Mouse (Mus musculus): ENCODE measurements at regions not wholly inside any gene's neighbourhood (a gene's known extent, or its start where the extent isn't known, plus 50 kb on each side); places are given as distances from the start of the nearest gene placed in this dataset.

DNA sequence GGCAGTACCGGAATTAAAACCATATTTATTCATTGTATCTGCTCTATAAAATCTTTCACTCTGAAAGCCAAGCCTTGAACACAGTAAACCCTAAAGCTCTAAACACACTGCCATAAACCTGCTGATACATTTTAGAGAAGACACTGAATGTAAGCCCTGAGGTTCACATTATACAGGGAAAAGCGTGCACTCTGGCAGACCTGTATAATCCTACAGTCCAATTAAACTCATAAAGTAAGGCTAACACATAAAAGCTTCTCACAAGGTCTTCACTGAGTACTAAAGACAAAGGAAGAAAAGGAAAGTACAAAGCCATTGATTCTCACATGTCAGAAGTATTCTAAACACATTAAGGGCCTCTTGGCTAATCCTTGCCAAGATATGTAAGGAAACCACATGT is 302.8 kb downstream of the Cylc2 start:
- Histone ChIP-seq H3K79me2 (ENCODE audit: control insufficient read depth, insufficient read depth) (no peaks in the 10 kb centered on the region), H3K36me3 (ENCODE audit: control insufficient read depth, insufficient read depth) (no peaks in the 10 kb centered on the region), H3K4me3 (no peak overlapping the region), H3K27me3 (ENCODE audit: control insufficient read depth, insufficient read depth, insufficient read length) (no peaks in the 10 kb centered on the region), H3ac (ENCODE audit: control insufficient read depth, insufficient read length) (no peak overlapping the region), H3K4me2 (ENCODE audit: low read depth) (no peak overlapping the region)
- no peak for TF ChIP-seq MYOG (IDR thresholded peaks at IDR 0.05; ENCODE audit: control insufficient read depth in 1 of 3, insufficient read depth in 1 of 3, insufficient read length in 2 of 3, low read depth in 2 of 3)
- no peak for TF ChIP-seq SRF (IDR thresholded peaks at IDR 0.05; ENCODE audit: control insufficient read depth, insufficient read length, low read depth)
- TF ChIP-seq TCF12 (IDR thresholded peaks at IDR 0.05; ENCODE audit: insufficient read depth, poor library complexity, severe bottlenecking), result no peak
- no peak for TF ChIP-seq REST (IDR thresholded peaks at IDR 0.05; ENCODE audit: insufficient read depth, insufficient read length)
- TF ChIP-seq MYOD1 (IDR thresholded peaks at IDR 0.05; ENCODE audit: control insufficient read depth in 1 of 3, insufficient read length in 2 of 3, low read depth in 2 of 3), result no peak
- TF ChIP-seq CEBPB (IDR thresholded peaks at IDR 0.05; ENCODE audit: insufficient read depth, poor library complexity, severe bottlenecking), result no peak
- no peak for TF ChIP-seq E2F4 (IDR thresholded peaks at IDR 0.05; ENCODE audit: insufficient read depth)
- no peak for TF ChIP-seq TCF3 (IDR thresholded peaks at IDR 0.05; ENCODE audit: insufficient read length, low read depth)
- TF ChIP-seq USF1 (IDR thresholded peaks at IDR 0.05; ENCODE audit: low read depth), result no peak
- no peak for TF ChIP-seq POLR2A (IDR thresholded peaks at IDR 0.05; ENCODE audit: insufficient read length, low read depth)
- TF ChIP-seq MAX (IDR thresholded peaks at IDR 0.05; ENCODE audit: low read depth), result no peak
- no peak for TF ChIP-seq POLR2AphosphoS2 (IDR thresholded peaks at IDR 0.05; ENCODE audit: insufficient read length, low read depth)

DNA sequence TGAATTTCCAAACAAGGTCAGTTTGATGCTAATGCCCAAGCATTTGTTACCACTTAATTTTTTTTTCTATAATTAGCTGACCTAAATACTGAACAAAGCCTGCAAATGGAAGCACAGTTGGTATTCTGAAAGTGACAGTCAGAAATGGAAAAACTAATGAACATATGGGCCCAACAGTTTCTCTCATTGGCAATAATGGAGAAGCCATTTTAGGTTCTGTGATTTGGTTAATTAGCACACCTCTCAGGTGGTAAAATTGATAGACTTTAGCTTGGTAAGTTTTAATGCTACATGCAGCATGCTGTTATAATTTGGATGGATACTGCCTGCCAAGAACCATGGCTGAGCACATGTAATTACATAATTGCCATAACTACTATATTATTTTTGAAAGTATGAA is 303.3 kb downstream of the Cylc2 start:
- Histone ChIP-seq H3K36me3 (ENCODE audit: control insufficient read depth, insufficient read depth) (no peaks in the 10 kb centered on the region), H3K27me3 (ENCODE audit: control insufficient read depth, insufficient read depth, insufficient read length) (no peaks in the 10 kb centered on the region), H3K79me2 (ENCODE audit: control insufficient read depth, insufficient read depth) (no peaks in the 10 kb centered on the region), H3K4me2 (ENCODE audit: low read depth) (no peak overlapping the region), H3ac (ENCODE audit: control insufficient read depth, insufficient read length) (no peak overlapping the region), H3K4me3 (no peak overlapping the region)
- TF ChIP-seq MYOD1 (IDR thresholded peaks at IDR 0.05; ENCODE audit: control insufficient read depth in 1 of 3, insufficient read length in 2 of 3, low read depth in 2 of 3) (no peak), TCF12 (IDR thresholded peaks at IDR 0.05; ENCODE audit: insufficient read depth, poor library complexity, severe bottlenecking) (no peak), E2F4 (IDR thresholded peaks at IDR 0.05; ENCODE audit: insufficient read depth) (no peak), USF1 (IDR thresholded peaks at IDR 0.05; ENCODE audit: low read depth) (no peak)

DNA sequence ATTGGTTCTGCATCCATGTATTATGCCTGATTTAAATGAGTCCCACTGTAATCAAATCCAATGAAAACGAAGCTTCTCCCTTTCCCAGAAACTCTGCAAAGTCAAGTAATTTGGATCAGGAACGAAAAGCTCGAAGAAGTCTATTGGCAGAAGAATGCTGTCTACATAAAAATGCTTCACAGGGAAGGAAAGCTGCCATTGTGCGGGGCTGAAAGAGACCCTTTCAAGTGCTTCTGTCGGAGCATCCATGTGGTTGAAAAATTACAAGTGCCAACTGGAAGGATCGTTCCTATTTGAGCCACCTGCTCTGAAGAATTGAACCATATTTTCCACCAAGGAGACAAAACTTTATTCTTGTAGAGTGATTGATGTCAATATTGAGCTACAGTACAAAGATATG is 328.9 kb downstream of the Cylc2 start:
- Histone ChIP-seq H3K4me3 (no peak overlapping the region), H3K27me3 (ENCODE audit: control insufficient read depth, insufficient read depth, insufficient read length) (no peaks in the 10 kb centered on the region), H3K4me2 (ENCODE audit: low read depth) (no peak overlapping the region), H3K79me2 (ENCODE audit: control insufficient read depth, insufficient read depth) (no peaks in the 10 kb centered on the region), H3K36me3 (ENCODE audit: control insufficient read depth, insufficient read depth) (no peaks in the 10 kb centered on the region), H3ac (ENCODE audit: control insufficient read depth, insufficient read length) (no peak overlapping the region)
- TF ChIP-seq POLR2A (IDR thresholded peaks at IDR 0.05; ENCODE audit: insufficient read length, low read depth), result no peak

DNA sequence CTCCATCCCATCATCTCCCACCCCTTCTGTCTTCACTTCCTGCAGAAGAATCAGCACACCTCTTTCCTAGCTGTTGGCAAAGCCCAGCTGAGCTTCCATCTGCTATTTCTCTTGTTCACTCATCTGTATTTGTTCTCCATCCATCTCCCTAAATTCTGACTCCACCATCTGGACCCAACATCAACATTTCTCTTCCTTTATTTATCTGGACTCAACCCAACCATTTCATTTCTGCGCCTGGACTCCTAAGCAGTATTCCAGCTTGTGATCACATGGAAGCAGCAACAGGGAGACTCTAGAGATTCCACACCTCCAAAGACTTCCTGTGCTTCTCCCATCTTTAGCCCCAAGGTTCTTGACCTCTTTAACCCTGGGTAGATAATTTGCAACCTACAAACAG is 343.2 kb downstream of the Cylc2 start:
- Histone ChIP-seq H3ac (ENCODE audit: control insufficient read depth, insufficient read length) (no peak overlapping the region), H3K27me3 (ENCODE audit: control insufficient read depth, insufficient read depth, insufficient read length) (no peaks in the 10 kb centered on the region), H3K4me3 (no peak overlapping the region), H3K36me3 (ENCODE audit: control insufficient read depth, insufficient read depth) (no peaks in the 10 kb centered on the region), H3K4me2 (ENCODE audit: low read depth) (no peak overlapping the region), H3K79me2 (ENCODE audit: control insufficient read depth, insufficient read depth) (no peaks in the 10 kb centered on the region)
- no peak for TF ChIP-seq REST (IDR thresholded peaks at IDR 0.05; ENCODE audit: insufficient read depth, insufficient read length)
- TF ChIP-seq POLR2AphosphoS2 (IDR thresholded peaks at IDR 0.05; ENCODE audit: insufficient read length, low read depth), result no peak
- no peak for TF ChIP-seq MYOG (IDR thresholded peaks at IDR 0.05; ENCODE audit: control insufficient read depth in 1 of 3, insufficient read depth in 1 of 3, insufficient read length in 2 of 3, low read depth in 2 of 3)
- no peak for TF ChIP-seq CEBPB (IDR thresholded peaks at IDR 0.05; ENCODE audit: insufficient read depth, poor library complexity, severe bottlenecking)
- no peak for TF ChIP-seq E2F4 (IDR thresholded peaks at IDR 0.05; ENCODE audit: insufficient read depth)
- TF ChIP-seq MYOD1 (IDR thresholded peaks at IDR 0.05; ENCODE audit: control insufficient read depth in 1 of 3, insufficient read length in 2 of 3, low read depth in 2 of 3), result no peak
- no peak for TF ChIP-seq TCF12 (IDR thresholded peaks at IDR 0.05; ENCODE audit: insufficient read depth, poor library complexity, severe bottlenecking)
- TF ChIP-seq SRF (IDR thresholded peaks at IDR 0.05; ENCODE audit: control insufficient read depth, insufficient read length, low read depth), result no peak
- no peak for TF ChIP-seq POLR2A (IDR thresholded peaks at IDR 0.05; ENCODE audit: insufficient read length, low read depth)
- TF ChIP-seq MAX (IDR thresholded peaks at IDR 0.05; ENCODE audit: low read depth), result no peak

DNA sequence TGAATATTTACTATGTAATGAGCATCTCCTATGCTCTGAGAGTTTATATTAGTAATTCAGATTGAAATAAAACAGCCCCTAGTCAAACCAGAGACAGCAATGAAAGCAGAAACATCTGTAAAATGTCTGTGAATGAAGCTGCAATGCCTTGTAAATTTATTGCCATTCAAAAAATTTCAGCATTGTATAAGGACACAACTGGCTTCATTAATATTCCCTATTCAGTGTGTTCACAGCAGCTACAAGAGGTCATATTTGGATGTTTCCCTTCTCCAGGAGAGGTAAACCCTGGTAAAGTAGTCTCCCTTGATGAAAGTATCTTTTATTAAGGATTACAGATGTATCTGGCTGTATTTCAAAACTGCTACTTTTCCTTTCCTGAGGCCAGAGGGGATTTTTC is 343.6 kb downstream of the Cylc2 start:
- Histone ChIP-seq H3K79me2 (ENCODE audit: control insufficient read depth, insufficient read depth) (no peaks in the 10 kb centered on the region), H3K4me3 (no peak overlapping the region), H3K4me2 (ENCODE audit: low read depth) (no peak overlapping the region), H3ac (ENCODE audit: control insufficient read depth, insufficient read length) (no peak overlapping the region), H3K36me3 (ENCODE audit: control insufficient read depth, insufficient read depth) (no peaks in the 10 kb centered on the region), H3K27me3 (ENCODE audit: control insufficient read depth, insufficient read depth, insufficient read length) (no peaks in the 10 kb centered on the region)
- TF ChIP-seq TCF3 (IDR thresholded peaks at IDR 0.05; ENCODE audit: insufficient read length, low read depth), result no peak
- no peak for TF ChIP-seq SRF (IDR thresholded peaks at IDR 0.05; ENCODE audit: control insufficient read depth, insufficient read length, low read depth)
- TF ChIP-seq POLR2A (IDR thresholded peaks at IDR 0.05; ENCODE audit: insufficient read length, low read depth), result no peak
- no peak for TF ChIP-seq USF1 (IDR thresholded peaks at IDR 0.05; ENCODE audit: low read depth)
- TF ChIP-seq E2F4 (IDR thresholded peaks at IDR 0.05; ENCODE audit: insufficient read depth), result no peak
- no peak for TF ChIP-seq MAX (IDR thresholded peaks at IDR 0.05; ENCODE audit: low read depth)
- no peak for TF ChIP-seq TCF12 (IDR thresholded peaks at IDR 0.05; ENCODE audit: insufficient read depth, poor library complexity, severe bottlenecking)
- TF ChIP-seq REST (IDR thresholded peaks at IDR 0.05; ENCODE audit: insufficient read depth, insufficient read length), result no peak

Data from myocyte (in vitro differentiated cells).